Mouse (Mus musculus): ENCODE results near the gene Tmem9b. TPM values are rescaled to one million over a fixed set of nuclear protein-coding genes. Genes with fewer than 3 reads are reported as not detected.

Tmem9b gene
- total RNA-seq (2015) (84.3 and 92.5 TPM in 2 replicates), total RNA-seq (2017) (43.8 and 48.8 TPM in 2 replicates)

DNA sequence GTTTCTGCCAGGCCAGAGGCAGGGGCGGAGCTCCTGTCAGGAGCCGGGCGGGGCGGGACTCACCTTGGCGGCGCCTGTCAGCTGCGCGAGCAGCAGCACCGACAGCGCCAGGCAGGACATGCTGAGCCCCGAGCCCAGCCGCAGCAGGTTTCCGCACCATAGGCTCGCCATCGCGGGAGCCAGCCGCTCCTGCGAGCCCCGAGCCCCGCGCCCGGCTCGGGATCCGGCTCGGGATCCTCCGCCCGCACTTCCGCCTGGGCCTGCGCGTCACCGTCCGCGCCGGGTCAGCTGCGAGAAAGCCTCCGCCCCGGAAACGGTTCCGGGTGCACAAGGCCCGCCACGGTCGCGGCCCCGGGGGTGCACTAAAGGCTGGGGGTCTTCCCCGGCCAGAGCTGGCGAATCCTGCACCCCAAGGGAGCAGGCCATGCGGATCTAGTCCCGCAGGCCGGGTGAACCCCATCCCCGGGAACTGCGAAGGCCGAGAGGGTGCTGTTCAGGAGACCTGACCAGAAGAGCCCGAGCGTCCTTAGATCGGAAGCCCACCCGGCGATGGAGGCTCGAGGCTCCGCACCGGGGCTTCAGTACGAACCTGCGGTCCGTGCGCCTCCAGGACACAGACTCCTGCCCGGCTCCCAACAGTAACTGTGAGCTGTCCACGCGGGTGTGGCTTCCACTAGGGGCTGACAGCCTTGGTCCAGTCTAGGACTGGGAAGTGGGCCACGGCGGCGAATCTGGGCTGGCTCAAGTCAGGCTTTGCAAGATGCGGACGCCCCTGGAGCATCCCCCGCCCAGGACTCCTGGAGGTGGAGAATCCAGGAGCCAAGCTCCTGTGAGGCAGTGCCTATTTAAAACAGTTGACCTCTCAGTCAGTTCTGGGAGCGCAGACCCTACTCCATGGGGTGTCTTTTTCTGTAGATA is at the start of gene Tmem9b:
TSS of gene Tmem9b (minus strand) at position 868 of the 918 bp plus-strand sequence.
- ATAC-seq (ENCODE audit: poor library complexity, severe bottlenecking), result peak; percentile 92

- ATAC-seq (ENCODE audit: poor library complexity, severe bottlenecking), result no peak
Observed at GRCm38 (mm10) chr7:109800626-109801025, 48.0 kb upstream of the Tmem9b start.

DNA sequence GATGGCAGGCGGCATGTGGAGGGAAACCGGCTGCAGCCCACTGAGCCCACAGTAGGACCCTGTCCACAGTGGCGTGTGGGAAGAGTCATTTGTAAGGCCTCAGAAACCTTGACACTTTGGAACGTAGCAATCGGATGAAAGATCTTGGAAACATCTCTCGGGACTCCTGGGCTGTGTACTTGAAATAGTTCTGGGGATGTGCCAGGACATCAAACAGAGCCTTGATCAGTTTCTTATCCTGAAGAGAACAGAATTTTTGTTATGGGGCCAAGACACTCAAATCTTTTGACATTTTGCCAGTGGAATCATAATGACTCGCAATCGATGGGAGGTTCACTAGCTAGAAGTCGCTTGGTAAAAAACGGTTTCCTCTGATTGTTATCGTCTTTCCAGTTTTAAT is 46.5 kb upstream of the Tmem9b start:
- ATAC-seq (ENCODE audit: poor library complexity, severe bottlenecking), result no peak

DNA sequence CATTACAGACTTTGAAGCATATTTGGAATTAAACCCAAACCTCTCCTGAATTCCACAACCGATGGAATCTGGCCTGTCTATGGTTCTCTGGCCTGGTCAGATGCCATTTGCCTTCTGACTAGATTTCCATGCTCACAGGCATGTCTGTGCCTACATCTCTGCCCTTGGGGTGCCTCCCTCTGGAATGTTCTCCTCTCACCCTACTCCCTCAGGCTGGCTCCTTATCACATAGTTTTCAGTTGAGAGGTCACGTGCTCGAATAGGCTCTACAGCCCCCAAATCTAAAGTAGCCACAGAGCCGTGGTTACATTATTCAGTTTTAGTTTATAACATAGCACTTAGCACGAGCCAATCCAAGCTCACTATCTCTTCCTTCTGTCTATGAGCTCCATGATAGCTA is 42.9 kb upstream of the Tmem9b start:
- no peak for ATAC-seq (ENCODE audit: poor library complexity, severe bottlenecking)

DNA sequence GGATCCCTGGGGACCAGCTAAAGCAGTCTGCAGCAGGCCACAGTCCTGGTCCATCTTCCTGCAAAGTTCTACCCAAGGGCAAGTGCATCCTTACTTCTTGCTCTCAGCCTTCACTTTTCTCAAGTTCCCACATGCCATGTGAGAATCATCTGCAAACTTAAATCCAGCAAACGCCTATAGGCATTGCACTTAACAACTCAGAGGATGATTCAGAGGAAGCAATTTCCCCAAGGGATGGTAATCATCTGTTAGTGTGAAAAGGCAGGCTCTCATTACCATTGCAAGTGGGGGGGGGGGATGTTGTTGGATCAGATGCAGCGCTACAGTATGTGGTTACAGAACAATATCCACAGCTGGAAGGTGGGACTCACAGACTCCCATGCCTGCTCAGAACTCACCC is 41.9 kb upstream of the Tmem9b start:
- no peak for ATAC-seq (ENCODE audit: poor library complexity, severe bottlenecking)

DNA sequence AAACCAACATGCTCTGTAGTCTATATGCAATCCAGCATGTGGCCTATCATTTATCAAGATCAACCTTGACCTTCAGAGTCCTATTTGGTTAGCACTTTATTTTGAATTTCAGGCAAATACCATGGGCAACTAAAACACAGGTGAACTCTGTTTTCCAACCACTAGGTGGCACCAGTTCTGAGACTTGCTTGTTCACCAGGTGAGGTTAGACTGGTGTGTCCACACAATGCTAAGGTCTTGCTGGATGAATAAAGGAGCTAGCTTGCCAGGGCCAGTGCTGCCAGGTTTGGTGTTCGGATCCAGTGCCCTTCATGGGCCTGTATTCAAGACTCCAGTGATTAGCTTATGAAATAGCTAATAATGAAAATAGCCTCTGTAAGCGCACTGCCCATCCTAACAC is 40.1 kb upstream of the Tmem9b start:
- ATAC-seq (ENCODE audit: poor library complexity, severe bottlenecking), result peak; percentile 88

GRCm38 (mm10) chr7:109790818-109791217 is 38.1 kb upstream of the Tmem9b start:
- ATAC-seq (ENCODE audit: poor library complexity, severe bottlenecking), result no peak

- ATAC-seq (ENCODE audit: poor library complexity, severe bottlenecking), result no peak
Observed at GRCm38 (mm10) chr7:109787860-109788259, 35.2 kb upstream of the Tmem9b start.

- no peak for ATAC-seq (ENCODE audit: poor library complexity, severe bottlenecking)
Observed at GRCm38 (mm10) chr7:109783281-109783680, 30.6 kb upstream of the Tmem9b start.

DNA sequence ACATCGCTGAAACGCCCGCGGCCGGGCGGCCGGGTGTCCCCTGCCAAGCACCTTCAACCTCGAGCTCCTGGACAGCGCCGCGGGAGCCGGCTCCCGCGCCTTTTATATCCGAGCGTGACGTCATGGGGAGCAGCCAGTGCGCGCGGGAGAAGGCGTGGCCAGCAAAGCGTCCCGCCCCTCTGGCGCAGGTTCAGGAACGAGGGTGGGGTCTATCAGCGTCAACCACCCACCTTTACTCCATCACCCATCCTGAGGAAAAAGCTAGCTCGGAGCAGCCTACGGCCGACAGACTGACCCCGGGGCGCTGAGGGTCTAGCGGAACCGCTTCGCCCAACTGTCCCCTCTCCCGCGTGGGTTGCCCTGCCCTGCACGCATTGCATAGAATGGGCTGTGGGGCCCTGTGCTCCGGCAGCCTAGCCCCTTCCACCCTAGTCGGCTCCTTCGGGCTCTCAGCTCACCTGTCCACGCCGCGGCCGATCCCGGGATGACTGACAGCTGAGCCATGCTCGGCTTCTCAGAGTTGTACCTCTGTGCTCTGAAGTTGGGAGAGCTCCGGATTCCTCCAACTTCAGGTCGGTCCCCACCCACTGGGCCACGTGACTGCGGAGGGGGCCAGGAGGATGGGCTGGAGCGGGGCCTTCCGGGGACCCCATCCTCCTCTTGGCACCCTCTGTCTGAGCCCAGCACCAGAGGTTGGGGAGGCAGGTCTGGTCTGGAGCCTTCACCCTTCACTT is 29.0 kb upstream of the Tmem9b start, which contains the start of gene Nrip3:
TSS of gene Nrip3 (minus strand) at position 556 of the 734 bp plus-strand sequence.
- ATAC-seq (ENCODE audit: poor library complexity, severe bottlenecking), result peak; percentile 68

DNA sequence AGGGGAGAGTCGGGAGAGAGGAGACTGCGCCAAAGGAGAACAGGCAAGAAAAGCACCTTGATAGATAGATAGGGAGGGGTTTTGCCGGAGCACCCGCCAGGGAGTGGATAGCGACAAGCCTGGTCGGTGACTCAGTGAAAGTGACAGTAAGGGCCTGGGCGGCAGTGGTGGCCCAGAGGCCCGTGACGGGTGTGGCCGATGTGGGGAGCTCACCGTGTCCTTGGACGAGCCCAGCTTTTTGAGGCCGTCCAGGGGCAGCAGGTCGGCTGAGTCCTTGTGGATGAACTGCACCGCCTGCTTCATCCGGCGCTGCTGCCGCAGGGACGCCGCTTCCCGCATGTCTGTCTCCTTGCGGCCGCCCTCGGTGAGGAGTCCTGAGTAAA is 28.4 kb upstream of the Tmem9b start:
- ATAC-seq (ENCODE audit: poor library complexity, severe bottlenecking), result peak; percentile 58

- ATAC-seq (ENCODE audit: poor library complexity, severe bottlenecking), result no peak
Observed at GRCm38 (mm10) chr7:109772251-109772650, 19.6 kb upstream of the Tmem9b start.

- ATAC-seq (ENCODE audit: poor library complexity, severe bottlenecking), result 0 out of 2 replicates have a peak, but pooled peaks have one; percentile 30
Observed at GRCm38 (mm10) chr7:109768699-109769383, 16.2 kb upstream of the Tmem9b start.

GRCm38 (mm10) chr7:109767575-109768350 is 15.1 kb upstream of the Tmem9b start:
- ATAC-seq (ENCODE audit: poor library complexity, severe bottlenecking), result no peak

DNA sequence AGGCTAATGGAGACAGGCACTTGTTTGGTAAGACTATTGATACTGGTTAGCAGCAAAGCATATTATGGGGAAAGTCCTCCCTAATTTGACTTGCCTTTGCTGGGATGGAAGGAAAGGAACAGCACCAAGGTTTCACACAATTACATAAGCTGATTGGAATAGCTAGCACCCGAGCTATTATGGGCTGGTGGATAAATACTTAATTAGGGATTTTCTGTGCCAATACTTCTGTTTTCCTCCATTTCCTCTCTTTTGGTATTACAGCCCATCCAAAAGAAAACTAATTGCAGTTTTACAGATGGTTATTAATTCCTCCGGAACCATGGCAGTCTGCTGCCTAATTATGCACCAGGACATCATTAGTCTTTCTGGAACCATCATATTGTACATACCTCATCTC is 11.3 kb upstream of the Tmem9b start:
- no peak for ATAC-seq (ENCODE audit: poor library complexity, severe bottlenecking)

GRCm38 (mm10) chr7:109756291-109756690 is 3.6 kb upstream of the Tmem9b start:
- ATAC-seq (ENCODE audit: poor library complexity, severe bottlenecking), result no peak

DNA sequence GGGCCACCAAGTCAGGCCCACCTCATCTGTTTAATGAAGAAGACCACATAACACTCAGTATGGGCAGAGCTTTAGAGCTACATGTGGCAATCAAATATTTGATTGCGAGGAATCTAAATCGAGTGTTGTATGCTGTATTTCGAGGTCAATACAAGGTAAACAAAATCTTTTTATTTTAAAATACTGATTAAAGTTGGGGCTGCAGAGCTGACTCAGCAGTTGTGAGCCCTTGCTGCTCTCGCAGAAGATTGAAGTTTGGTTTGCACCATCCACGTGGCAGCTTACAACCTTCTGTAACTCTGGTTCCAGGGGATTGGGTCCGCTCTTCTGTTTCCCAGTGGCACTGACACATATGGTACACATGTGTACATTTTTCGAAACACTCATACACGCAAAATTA is 1.4 kb upstream of the Tmem9b start:
- ATAC-seq (ENCODE audit: poor library complexity, severe bottlenecking), result no peak

DNA sequence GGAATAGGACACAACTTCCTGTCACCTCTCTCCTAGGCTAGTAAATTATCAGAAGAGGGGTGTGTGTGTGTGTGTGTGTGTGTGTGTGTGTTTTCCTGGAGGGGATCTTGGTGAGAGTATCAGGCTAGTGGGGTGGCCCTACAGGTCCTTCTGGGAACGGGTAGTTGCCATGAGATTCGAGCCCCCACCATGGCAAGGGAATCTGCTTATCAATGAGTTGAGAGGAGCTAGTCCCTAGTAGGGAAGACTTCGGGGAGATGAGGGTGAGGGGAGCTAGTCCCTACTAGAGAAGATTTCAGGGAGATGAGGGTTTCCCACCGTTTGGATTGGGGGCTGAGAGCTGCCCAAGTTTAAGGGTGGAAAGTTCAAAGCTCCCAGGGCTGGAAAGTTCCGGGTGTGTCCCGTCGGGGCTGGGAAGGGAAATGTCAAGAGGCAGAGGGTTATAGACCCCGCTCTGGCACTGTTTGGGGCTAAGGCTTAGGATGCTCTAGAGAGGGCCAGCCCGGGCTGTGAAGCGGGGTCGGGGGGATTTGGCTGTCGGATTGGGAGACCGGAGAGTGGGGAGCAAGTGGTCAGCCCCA is 1.2 kb downstream of the Tmem9b start:
- ATAC-seq (ENCODE audit: poor library complexity, severe bottlenecking), result peak; percentile 8; the same call in 1 of the 2 replicates

GRCm38 (mm10) chr7:109747747-109748146 is 4.9 kb downstream of the Tmem9b start:
- ATAC-seq (ENCODE audit: poor library complexity, severe bottlenecking), result no peak

GRCm38 (mm10) chr7:109741703-109742102 is 11.0 kb downstream of the Tmem9b start:
- ATAC-seq (ENCODE audit: poor library complexity, severe bottlenecking), result peak; percentile 27; the same call in 1 of the 2 replicates
